Mouse (Mus musculus): ENCODE measurements around the gene Gm21970. TPM values are rescaled to one million over a fixed set of nuclear protein-coding genes. Genes with fewer than 3 reads are reported as not detected.

The Gm21970 gene
- polyA plus RNA-seq, 1 experiment from 2014 or later, result not detected

GRCm38 (mm10) chr16:91378431-91378986, 13.0 kb upstream of the Gm21970 start:
- no peaks in the 10 kb centered on the region for H3K27me3 ChIP-seq (ENCODE audit: control insufficient read depth, insufficient read depth, low read length)
- peaks cover 17% of the 10 kb centered on the region for H3K4me1 ChIP-seq (ENCODE audit: control insufficient read depth, insufficient read depth, low read length)
- no peaks in the 10 kb centered on the region for H3K9me3 ChIP-seq (replicated peaks; ENCODE audit: control insufficient read depth, low read length)
- H3K4me2 ChIP-seq, result peak overlapping the region; percentile 48
- no peak overlapping the region for H3K9ac ChIP-seq (ENCODE audit: low read depth, low read length)
- H3K36me3 ChIP-seq (ENCODE audit: control insufficient read depth, insufficient read depth, low read length), result peaks cover 3% of the 10 kb centered on the region; the same call in 1 of the 2 replicates
- WGBS (ENCODE audit: insufficient replicate concordance), result 48% methylated on average over 17 of the region's 17 CpGs
- no peak overlapping the region for H3K4me3 ChIP-seq (ENCODE audit: low read depth, low read length)
- H3K27ac ChIP-seq (ENCODE audit: low read depth, low read length), result no peak overlapping the region
- ATAC-seq (replicated peaks; ENCODE audit: insufficient number of reproducible peaks, low FRiP score, low TSS enrichment), result no peak

- Histone ChIP-seq H3K27me3 (ENCODE audit: control insufficient read depth, insufficient read depth, low read length) (no peaks in the 10 kb centered on the region), H3K4me1 (ENCODE audit: control insufficient read depth, insufficient read depth, low read length) (peaks cover 15% of the 10 kb centered on the region), H3K9ac (ENCODE audit: low read depth, low read length) (no peak overlapping the region), H3K27ac (ENCODE audit: low read depth, low read length) (peak overlapping the region; percentile 37; the same call in 1 of the 2 replicates), H3K9me3 (replicated peaks; ENCODE audit: control insufficient read depth, low read length) (no peaks in the 10 kb centered on the region), H3K36me3 (ENCODE audit: control insufficient read depth, insufficient read depth, low read length) (peaks cover 3% of the 10 kb centered on the region; the same call in 1 of the 2 replicates), H3K4me3 (ENCODE audit: low read depth, low read length) (no peak overlapping the region), H3K4me2 (peak overlapping the region; percentile 48)
- peak; percentile 57 for ATAC-seq (replicated peaks; ENCODE audit: insufficient number of reproducible peaks, low FRiP score, low TSS enrichment)
- WGBS (ENCODE audit: insufficient replicate concordance), result 22% methylated on average over 9 of the region's 9 CpGs
These were observed 12.5 kb upstream of the Gm21970 start for GRCm38 (mm10) chr16:91378991-91379390.

DNA sequence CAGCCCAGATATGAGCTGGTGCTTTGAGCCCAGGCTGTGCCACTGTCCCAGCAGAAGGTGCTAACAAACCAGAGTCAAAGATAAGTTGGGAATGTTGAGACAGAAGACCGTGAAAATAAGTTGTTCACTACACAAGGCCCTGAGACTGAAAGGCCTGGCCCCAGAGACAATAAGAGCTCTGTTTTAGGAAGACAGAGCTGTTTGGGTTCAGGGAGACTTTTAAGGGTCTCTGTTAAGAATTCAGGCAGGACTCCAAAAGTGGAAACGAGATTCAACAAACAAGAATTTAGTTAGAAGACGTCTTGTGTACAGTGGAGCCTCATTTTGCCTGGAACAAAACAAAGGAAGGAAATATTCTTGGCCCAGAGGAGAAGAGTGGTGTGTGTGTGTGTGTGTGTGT, 12.1 kb upstream of the Gm21970 start:
- peak overlapping the region; percentile 37 for H3K27ac ChIP-seq (ENCODE audit: low read depth, low read length)
- H3K4me2 ChIP-seq, result no peak overlapping the region

DNA sequence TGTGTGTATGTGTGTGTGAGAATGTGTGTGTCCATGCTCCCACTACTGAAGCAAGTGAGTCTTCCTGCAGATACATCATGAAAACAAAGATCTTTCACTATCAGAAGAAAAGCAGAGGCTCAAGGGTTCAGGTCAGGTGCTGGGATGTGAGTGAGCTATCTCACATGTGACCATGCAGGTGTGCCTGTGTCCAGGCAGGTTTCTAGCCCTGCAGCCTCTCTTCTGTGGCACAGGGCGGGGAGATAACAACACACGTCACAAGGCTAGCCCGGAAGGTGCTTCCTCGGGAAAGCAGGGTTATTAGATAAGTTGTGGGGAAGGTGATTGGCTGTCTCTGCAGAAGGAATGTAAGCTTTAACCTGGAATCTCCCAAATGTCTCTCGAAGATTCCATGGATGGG, 11.4 kb upstream of the Gm21970 start:
- Histone ChIP-seq H3K4me3 (ENCODE audit: low read depth, low read length) (no peak overlapping the region), H3K4me1 (ENCODE audit: control insufficient read depth, insufficient read depth, low read length) (peaks cover 15% of the 10 kb centered on the region), H3K27ac (ENCODE audit: low read depth, low read length) (no peak overlapping the region), H3K27me3 (ENCODE audit: control insufficient read depth, insufficient read depth, low read length) (no peaks in the 10 kb centered on the region), H3K4me2 (no peak overlapping the region), H3K9ac (ENCODE audit: low read depth, low read length) (no peak overlapping the region), H3K9me3 (replicated peaks; ENCODE audit: control insufficient read depth, low read length) (no peaks in the 10 kb centered on the region), H3K36me3 (ENCODE audit: control insufficient read depth, insufficient read depth, low read length) (peaks cover 9% of the 10 kb centered on the region)
- WGBS (ENCODE audit: insufficient replicate concordance), result 46% methylated on average over 5 of the region's 5 CpGs
- ATAC-seq (replicated peaks; ENCODE audit: insufficient number of reproducible peaks, low FRiP score, low TSS enrichment), result no peak

More for the DNA sequence above, 12.1 kb upstream of the Gm21970 start:
- WGBS (ENCODE audit: insufficient replicate concordance), result 47% methylated on average over 3 of the region's 3 CpGs
- H3K9me3 ChIP-seq (replicated peaks; ENCODE audit: control insufficient read depth, low read length), result no peaks in the 10 kb centered on the region
- no peak overlapping the region for H3K4me3 ChIP-seq (ENCODE audit: low read depth, low read length)
- H3K36me3 ChIP-seq (ENCODE audit: control insufficient read depth, insufficient read depth, low read length), result peaks cover 6% of the 10 kb centered on the region; the same call in 1 of the 2 replicates
- ATAC-seq (replicated peaks; ENCODE audit: insufficient number of reproducible peaks, low FRiP score, low TSS enrichment), result no peak
- H3K9ac ChIP-seq (ENCODE audit: low read depth, low read length), result no peak overlapping the region
- H3K27me3 ChIP-seq (ENCODE audit: control insufficient read depth, insufficient read depth, low read length), result no peaks in the 10 kb centered on the region
- peaks cover 15% of the 10 kb centered on the region for H3K4me1 ChIP-seq (ENCODE audit: control insufficient read depth, insufficient read depth, low read length)

DNA sequence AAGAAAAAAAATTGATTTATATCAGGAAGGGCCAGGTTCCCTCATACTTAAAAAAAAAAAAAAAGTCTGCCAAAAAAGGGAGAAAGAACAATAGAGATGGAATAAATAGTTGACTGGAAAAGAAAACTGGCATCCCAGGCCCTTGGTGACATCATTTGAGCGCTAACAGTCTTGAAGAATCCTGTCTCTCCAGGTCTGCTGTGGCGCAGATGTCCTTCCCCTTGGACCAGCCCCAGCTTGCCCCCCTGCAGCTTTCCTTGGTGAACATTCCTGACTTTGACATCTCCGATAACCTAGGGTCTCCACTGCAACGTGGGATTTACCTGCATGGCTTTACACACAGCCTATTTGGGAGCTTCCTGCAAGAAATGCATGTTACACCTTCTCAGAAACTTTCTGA, 9.9 kb upstream of the Gm21970 start:
- H3K9ac ChIP-seq (ENCODE audit: low read depth, low read length), result no peak overlapping the region
- peaks cover 11% of the 10 kb centered on the region for H3K36me3 ChIP-seq (ENCODE audit: control insufficient read depth, insufficient read depth, low read length)
- no peak overlapping the region for H3K4me3 ChIP-seq (ENCODE audit: low read depth, low read length)
- no peak for ATAC-seq (replicated peaks; ENCODE audit: insufficient number of reproducible peaks, low FRiP score, low TSS enrichment)
- no peaks in the 10 kb centered on the region for H3K27me3 ChIP-seq (ENCODE audit: control insufficient read depth, insufficient read depth, low read length)
- peaks cover 15% of the 10 kb centered on the region for H3K4me1 ChIP-seq (ENCODE audit: control insufficient read depth, insufficient read depth, low read length)
- H3K27ac ChIP-seq (ENCODE audit: low read depth, low read length), result no peak overlapping the region
- WGBS (ENCODE audit: insufficient replicate concordance), result 74% methylated on average over 4 of the region's 4 CpGs
- H3K9me3 ChIP-seq (replicated peaks; ENCODE audit: control insufficient read depth, low read length), result no peaks in the 10 kb centered on the region
- no peak overlapping the region for H3K4me2 ChIP-seq

GRCm38 (mm10) chr16:91382261-91382790, 9.2 kb upstream of the Gm21970 start:
- Histone ChIP-seq H3K4me3 (ENCODE audit: low read depth, low read length) (no peak overlapping the region), H3K27ac (ENCODE audit: low read depth, low read length) (no peak overlapping the region), H3K36me3 (ENCODE audit: control insufficient read depth, insufficient read depth, low read length) (peaks cover 11% of the 10 kb centered on the region), H3K9me3 (replicated peaks; ENCODE audit: control insufficient read depth, low read length) (no peaks in the 10 kb centered on the region), H3K4me2 (no peak overlapping the region), H3K4me1 (ENCODE audit: control insufficient read depth, insufficient read depth, low read length) (peaks cover 15% of the 10 kb centered on the region), H3K9ac (ENCODE audit: low read depth, low read length) (no peak overlapping the region), H3K27me3 (ENCODE audit: control insufficient read depth, insufficient read depth, low read length) (no peaks in the 10 kb centered on the region)
- WGBS (ENCODE audit: insufficient replicate concordance), result 86% methylated on average over 9 of the region's 9 CpGs
- no peak for ATAC-seq (replicated peaks; ENCODE audit: insufficient number of reproducible peaks, low FRiP score, low TSS enrichment)

GRCm38 (mm10) chr16:91384221-91384620, 7.3 kb upstream of the Gm21970 start:
- peaks cover 20% of the 10 kb centered on the region for H3K36me3 ChIP-seq (ENCODE audit: control insufficient read depth, insufficient read depth, low read length)
- no peak for ATAC-seq (replicated peaks; ENCODE audit: insufficient number of reproducible peaks, low FRiP score, low TSS enrichment)

DNA sequence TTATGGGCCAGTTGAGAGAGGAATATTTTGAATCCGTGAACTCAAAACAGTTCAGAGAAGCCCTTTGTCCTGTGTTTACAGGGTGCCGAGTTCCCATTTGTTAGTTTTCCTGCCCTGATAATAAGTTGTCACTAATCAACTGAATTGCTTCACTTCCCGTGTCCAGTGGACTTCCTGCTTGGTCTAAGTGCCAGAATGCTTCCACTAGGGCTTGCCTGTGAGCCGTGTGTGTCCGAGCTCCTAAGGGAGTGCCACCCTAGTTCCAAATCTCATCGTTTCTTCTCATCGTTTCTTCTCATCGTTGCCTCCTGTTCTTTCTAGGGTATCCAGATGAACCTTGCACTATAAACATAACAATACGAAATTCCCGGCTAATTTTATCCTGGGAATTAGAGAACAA, 5.9 kb upstream of the Gm21970 start:
- 52% methylated on average over 10 of the region's 10 CpGs for WGBS (ENCODE audit: insufficient replicate concordance)

More at GRCm38 (mm10) chr16:91384221-91384620, 7.3 kb upstream of the Gm21970 start:
- Histone ChIP-seq H3K4me2 (no peak overlapping the region), H3K27me3 (ENCODE audit: control insufficient read depth, insufficient read depth, low read length) (no peaks in the 10 kb centered on the region), H3K9ac (ENCODE audit: low read depth, low read length) (no peak overlapping the region), H3K4me3 (ENCODE audit: low read depth, low read length) (no peak overlapping the region), H3K27ac (ENCODE audit: low read depth, low read length) (no peak overlapping the region), H3K9me3 (replicated peaks; ENCODE audit: control insufficient read depth, low read length) (no peaks in the 10 kb centered on the region), H3K4me1 (ENCODE audit: control insufficient read depth, insufficient read depth, low read length) (peaks cover 3% of the 10 kb centered on the region)
- 78% methylated on average over 4 of the region's 4 CpGs for WGBS (ENCODE audit: insufficient replicate concordance)

More for the DNA sequence above, 5.9 kb upstream of the Gm21970 start:
- Histone ChIP-seq H3K9ac (ENCODE audit: low read depth, low read length) (no peak overlapping the region), H3K36me3 (ENCODE audit: control insufficient read depth, insufficient read depth, low read length) (peaks cover 30% of the 10 kb centered on the region), H3K4me3 (ENCODE audit: low read depth, low read length) (no peak overlapping the region), H3K4me1 (ENCODE audit: control insufficient read depth, insufficient read depth, low read length) (no peaks in the 10 kb centered on the region), H3K9me3 (replicated peaks; ENCODE audit: control insufficient read depth, low read length) (no peaks in the 10 kb centered on the region), H3K4me2 (no peak overlapping the region), H3K27me3 (ENCODE audit: control insufficient read depth, insufficient read depth, low read length) (no peaks in the 10 kb centered on the region), H3K27ac (ENCODE audit: low read depth, low read length) (0 out of 2 replicates have a peak overlapping the region, but pooled peaks have one; percentile 46)
- ATAC-seq (replicated peaks; ENCODE audit: insufficient number of reproducible peaks, low FRiP score, low TSS enrichment), result no peak
